Mouse (Mus musculus): ENCODE measurements around the gene Arhgap23. TPM values are rescaled to one million over a fixed set of nuclear protein-coding genes. Genes with fewer than 3 reads are reported as not detected.

The Arhgap23 gene
- total and polyA plus RNA-seq, 2 experiments: 2.8 to 13.6 TPM

DNA sequence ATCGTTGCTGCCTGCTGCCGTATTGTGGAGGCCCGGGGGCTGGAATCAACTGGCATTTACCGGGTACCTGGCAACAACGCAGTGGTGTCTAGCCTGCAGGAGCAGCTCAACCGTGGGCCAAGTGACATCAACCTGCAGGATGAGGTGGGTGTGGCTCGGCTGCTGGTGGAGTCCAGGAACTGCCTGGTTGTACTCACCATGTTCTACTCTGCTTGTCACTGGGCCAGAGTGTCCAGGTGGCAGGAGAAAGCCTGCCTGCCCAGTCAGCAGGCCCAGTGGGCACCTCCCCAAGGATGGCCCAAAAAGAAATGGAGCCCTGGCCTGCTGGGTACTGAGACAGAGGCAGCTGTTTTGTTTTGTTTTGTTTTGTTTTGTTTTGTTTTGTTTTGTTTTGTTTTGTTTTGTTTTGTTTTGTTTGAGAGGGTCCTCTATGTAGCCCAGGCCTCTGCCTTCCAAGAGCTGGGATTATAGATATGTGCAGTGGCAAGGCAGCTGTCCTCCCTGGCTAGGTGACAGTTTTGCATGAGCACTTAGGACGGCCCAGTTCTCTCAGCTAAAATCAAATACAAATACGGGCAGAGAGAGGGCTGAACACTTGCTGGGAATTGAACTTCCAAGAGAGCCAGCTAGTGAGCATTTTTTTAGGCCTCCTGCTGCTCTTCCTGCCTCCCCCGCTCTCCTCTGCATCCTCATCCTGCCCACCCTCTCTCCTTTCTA lies 51.3 kb downstream of the Arhgap23 start:
- H3K9ac ChIP-seq (ENCODE audit: low read depth, low read length): no peak overlapping the region
- no peak overlapping the region for H3K27ac ChIP-seq (replicated peaks; ENCODE audit: insufficient read depth, low read depth, low read length)
- no peaks in the 10 kb centered on the region; the same call in 1 of the 2 replicates for H3K36me3 ChIP-seq (ENCODE audit: control insufficient read depth, insufficient read depth, low read length)
- no peaks in the 10 kb centered on the region for H3K4me1 ChIP-seq (ENCODE audit: control insufficient read depth, insufficient read depth, low read length)
- no peak overlapping the region for H3K4me3 ChIP-seq (ENCODE audit: insufficient read depth, low read depth, low read length)
- TF ChIP-seq POLR2A (IDR thresholded peaks at IDR 0.05; ENCODE audit: extremely low read depth, insufficient read depth, low read length) (no peak), CTCF (IDR thresholded peaks at IDR 0.05; ENCODE audit: low read depth, low read length) (no peak)
- WGBS: 69% methylated on average over 10 of the region's 10 CpGs
- no peak for DNase-seq (ENCODE audit: extremely low read depth, low read depth, low spot score)
- H3K79me2 ChIP-seq (ENCODE audit: control insufficient read depth, insufficient read depth, low read length): no peaks in the 10 kb centered on the region; the same call in 1 of the 2 replicates
- H3K27me3 ChIP-seq (ENCODE audit: control insufficient read depth, insufficient read depth, low read length): no peaks in the 10 kb centered on the region

DNA sequence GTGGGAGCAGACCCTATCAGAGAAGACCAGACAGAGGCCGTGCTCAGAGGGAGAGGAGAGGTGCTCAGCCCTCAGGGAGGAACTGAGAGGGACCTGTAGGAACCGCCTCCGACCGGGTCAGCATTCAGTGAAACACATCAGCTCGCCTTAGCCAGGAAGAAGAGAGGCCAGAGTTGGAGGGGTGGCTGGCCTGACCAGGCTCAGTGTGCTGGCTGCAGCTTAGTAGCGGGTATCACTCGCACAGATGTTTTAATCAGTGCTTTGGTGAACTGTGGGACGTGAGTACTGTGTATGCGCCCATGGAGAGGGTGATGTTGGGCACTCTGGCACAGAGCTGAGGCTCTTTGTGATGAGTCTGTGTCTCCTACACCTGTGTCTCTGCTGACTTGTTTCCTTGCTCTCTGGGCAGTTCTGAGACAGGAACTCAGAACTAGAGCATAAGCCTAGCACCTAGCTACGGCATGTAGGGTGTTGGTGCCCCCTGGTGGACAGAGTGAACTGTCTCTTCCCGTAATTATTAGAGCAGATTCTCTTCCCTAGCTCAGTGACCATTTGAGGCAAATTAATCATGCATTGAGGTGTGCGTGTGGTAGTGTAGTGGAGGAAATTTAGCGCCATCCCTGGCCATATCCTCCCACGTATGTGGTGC lies 53.4 kb downstream of the Arhgap23 start:
- peak; percentile 61 for DNase-seq (ENCODE audit: extremely low read depth, low read depth, low spot score)
- Histone ChIP-seq H3K79me2 (ENCODE audit: control insufficient read depth, insufficient read depth, low read length) (no peaks in the 10 kb centered on the region; the same call in 1 of the 2 replicates), H3K9ac (ENCODE audit: low read depth, low read length) (no peak overlapping the region), H3K4me1 (ENCODE audit: control insufficient read depth, insufficient read depth, low read length) (no peaks in the 10 kb centered on the region), H3K4me3 (ENCODE audit: insufficient read depth, low read depth, low read length) (no peak overlapping the region), H3K27me3 (ENCODE audit: control insufficient read depth, insufficient read depth, low read length) (no peaks in the 10 kb centered on the region), H3K27ac (replicated peaks; ENCODE audit: insufficient read depth, low read depth, low read length) (no peak overlapping the region), H3K36me3 (ENCODE audit: control insufficient read depth, insufficient read depth, low read length) (no peaks in the 10 kb centered on the region; the same call in 1 of the 2 replicates)
- WGBS: 54% methylated on average over 14 of the region's 14 CpGs
- TF ChIP-seq CTCF (IDR thresholded peaks at IDR 0.05; ENCODE audit: low read depth, low read length) (peak; percentile 77), POLR2A (IDR thresholded peaks at IDR 0.05; ENCODE audit: extremely low read depth, insufficient read depth, low read length) (no peak)

GRCm38 (mm10) chr11:97469828-97470227 lies 54.5 kb downstream of the Arhgap23 start:
- H3K4me3 ChIP-seq (ENCODE audit: insufficient read depth, low read depth, low read length): no peak overlapping the region
- H3K36me3 ChIP-seq (ENCODE audit: control insufficient read depth, insufficient read depth, low read length): no peaks in the 10 kb centered on the region; the same call in 1 of the 2 replicates

DNA sequence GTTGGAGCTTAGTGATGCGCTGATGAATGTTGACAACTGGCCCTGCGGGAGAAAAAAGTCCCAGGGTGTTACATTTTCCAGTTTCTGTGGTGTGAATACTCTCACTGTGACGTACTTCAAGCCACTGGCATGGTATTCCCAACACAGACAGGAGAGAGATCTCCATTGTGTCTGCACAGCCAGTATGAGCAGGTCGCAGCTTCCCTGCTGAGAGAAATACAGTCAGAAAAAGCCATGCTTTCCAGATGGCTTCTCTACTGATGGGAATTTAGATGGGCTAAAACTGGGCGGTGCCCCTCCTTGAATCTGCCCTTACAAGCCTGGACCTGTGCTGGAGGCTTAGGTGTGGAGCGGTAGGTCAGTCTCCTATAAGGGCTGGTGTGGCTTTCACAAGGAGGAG lies 55.9 kb downstream of the Arhgap23 start:
- Histone ChIP-seq H3K27ac (replicated peaks; ENCODE audit: insufficient read depth, low read depth, low read length) (no peak overlapping the region), H3K4me3 (ENCODE audit: insufficient read depth, low read depth, low read length) (no peak overlapping the region), H3K79me2 (ENCODE audit: control insufficient read depth, insufficient read depth, low read length) (no peaks in the 10 kb centered on the region; the same call in 1 of the 2 replicates), H3K9ac (ENCODE audit: low read depth, low read length) (no peak overlapping the region), H3K27me3 (ENCODE audit: control insufficient read depth, insufficient read depth, low read length) (no peaks in the 10 kb centered on the region), H3K4me1 (ENCODE audit: control insufficient read depth, insufficient read depth, low read length) (no peaks in the 10 kb centered on the region), H3K36me3 (ENCODE audit: control insufficient read depth, insufficient read depth, low read length) (no peaks in the 10 kb centered on the region; the same call in none of the 2 replicates)
- TF ChIP-seq POLR2A (IDR thresholded peaks at IDR 0.05; ENCODE audit: extremely low read depth, insufficient read depth, low read length): no peak
- no peak for TF ChIP-seq CTCF (IDR thresholded peaks at IDR 0.05; ENCODE audit: low read depth, low read length)
- WGBS: 91% methylated on average over 6 of the region's 6 CpGs
- DNase-seq (ENCODE audit: extremely low read depth, low read depth, low spot score): no peak

More at GRCm38 (mm10) chr11:97469828-97470227, 54.5 kb downstream of the Arhgap23 start:
- WGBS: 93% methylated on average over 7 of the region's 7 CpGs
- no peaks in the 10 kb centered on the region; the same call in 1 of the 2 replicates for H3K79me2 ChIP-seq (ENCODE audit: control insufficient read depth, insufficient read depth, low read length)
- H3K4me1 ChIP-seq (ENCODE audit: control insufficient read depth, insufficient read depth, low read length): no peaks in the 10 kb centered on the region
- H3K27ac ChIP-seq (replicated peaks; ENCODE audit: insufficient read depth, low read depth, low read length): no peak overlapping the region
- no peak for DNase-seq (ENCODE audit: extremely low read depth, low read depth, low spot score)
- no peaks in the 10 kb centered on the region for H3K27me3 ChIP-seq (ENCODE audit: control insufficient read depth, insufficient read depth, low read length)
- TF ChIP-seq POLR2A (IDR thresholded peaks at IDR 0.05; ENCODE audit: extremely low read depth, insufficient read depth, low read length) (no peak), CTCF (IDR thresholded peaks at IDR 0.05; ENCODE audit: low read depth, low read length) (no peak)
- no peak overlapping the region for H3K9ac ChIP-seq (ENCODE audit: low read depth, low read length)

- Histone ChIP-seq H3K4me3 (ENCODE audit: insufficient read depth, low read depth, low read length) (no peak overlapping the region), H3K9ac (ENCODE audit: low read depth, low read length) (no peak overlapping the region), H3K36me3 (ENCODE audit: control insufficient read depth, insufficient read depth, low read length) (peaks cover 4% of the 10 kb centered on the region), H3K4me1 (ENCODE audit: control insufficient read depth, insufficient read depth, low read length) (no peaks in the 10 kb centered on the region), H3K27ac (replicated peaks; ENCODE audit: insufficient read depth, low read depth, low read length) (no peak overlapping the region), H3K27me3 (ENCODE audit: control insufficient read depth, insufficient read depth, low read length) (no peaks in the 10 kb centered on the region), H3K79me2 (ENCODE audit: control insufficient read depth, insufficient read depth, low read length) (peaks cover 4% of the 10 kb centered on the region; the same call in 1 of the 2 replicates)
- peak; percentile 54 for TF ChIP-seq CTCF (IDR thresholded peaks at IDR 0.05; ENCODE audit: low read depth, low read length)
- no peak for TF ChIP-seq POLR2A (IDR thresholded peaks at IDR 0.05; ENCODE audit: extremely low read depth, insufficient read depth, low read length)
- no peak for DNase-seq (ENCODE audit: extremely low read depth, low read depth, low spot score)
- WGBS: 69% methylated on average over 8 of the region's 8 CpGs
These were observed 61.2 kb downstream of the Arhgap23 start for GRCm38 (mm10) chr11:97476334-97477095.

Measured in liver, adult 2 months (tissue).